Mouse (Mus musculus) adrenal gland, postnatal 36 days (tissue): ENCODE results near the gene Klk14. TPM values are rescaled to one million over a fixed set of nuclear protein-coding genes. Genes with fewer than 3 reads are reported as not detected.

ENCODE experiments used
- DNase-seq, 2 experiments: peaks; one replicate each; pipeline ENCODE4 v3.0.0; 2021; ENCODE audit warnings: mixed read lengths in 1 of 2
- total RNA-seq, 2 experiments: library from RNA; stranded (reverse); gene quantifications; 2 replicates each; pipeline ENCODE4 v1.2.3; 2021

The Klk14 gene
- total RNA-seq, 2 experiments from 2014 or later = not detected

DNA sequence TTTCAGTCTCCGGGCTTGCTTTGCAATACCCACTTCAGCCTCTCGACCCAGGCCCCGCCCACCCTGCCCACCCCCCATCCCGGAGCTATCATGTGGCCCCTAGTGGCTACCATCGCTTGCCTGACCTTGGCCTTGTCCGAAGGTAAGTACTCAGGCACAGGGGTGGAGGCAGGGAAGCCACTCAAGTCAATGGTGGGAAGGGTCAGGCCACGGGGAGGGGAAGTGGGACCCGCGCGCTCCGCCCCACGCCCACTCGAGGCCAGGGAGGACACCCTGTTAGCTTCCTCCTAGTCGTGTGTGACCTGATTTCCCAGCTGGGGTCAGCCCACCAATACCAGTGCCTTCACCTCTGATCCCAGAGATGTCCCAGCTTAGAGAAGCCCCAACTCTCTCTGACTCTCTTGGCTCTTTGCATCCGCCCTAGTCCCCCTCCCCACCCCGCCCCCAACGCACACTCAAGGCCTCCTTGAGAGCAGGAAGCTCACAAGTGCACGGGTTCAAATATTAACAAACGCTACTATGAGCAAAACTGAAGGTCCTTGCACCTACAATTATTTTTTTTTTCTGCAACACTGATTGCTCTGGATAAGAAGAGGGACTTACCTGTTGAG is 23.6 kb downstream of the Klk14 start:
- no peak for DNase-seq

Other genes with a start within 250 kb of the Klk14 start
- not detected for gene Cldnd2, start 249.6 kb upstream of the Klk14 start, total RNA-seq
- gene Etfb, start 246.3 kb upstream of the Klk14 start, total RNA-seq = 100 to 1,000 TPM; 504 to 548 TPM
- gene Gm45233, start 246.3 kb upstream of the Klk14 start, total RNA-seq = 1 to 10 TPM in 1 of 2 experiments, not detected in 1; 1.2 TPM
- gene Vsig10l, start 227.3 kb upstream of the Klk14 start, total RNA-seq = 1 to 10 TPM; 1.5 to 1.7 TPM
- 1 to 10 TPM; 1.3 to 1.5 TPM for gene Iglon5, start 200.3 kb upstream of the Klk14 start, total RNA-seq
- not detected for gene 4931406B18Rik, start 184.5 kb upstream of the Klk14 start, total RNA-seq
- 1 to 10 TPM; 2.2 to 3.7 TPM for gene Cd33, start 146.0 kb upstream of the Klk14 start, total RNA-seq
- gene Zfp658, start 128.2 kb upstream of the Klk14 start, total RNA-seq = 1 to 10 TPM; 2.5 to 2.6 TPM
- 10 to 100 TPM; 16.4 to 19.9 TPM for gene Zfp719, start 110.8 kb upstream of the Klk14 start, total RNA-seq
- gene Zfp819, start 83.2 kb upstream of the Klk14 start, total RNA-seq = under 1 TPM in 1 of 2 experiments, not detected in 1; 0.26 TPM
- not detected for gene Ceacam18, start 55.7 kb upstream of the Klk14 start, total RNA-seq
- gene Siglece, start 30.3 kb upstream of the Klk14 start, total RNA-seq = 1 to 10 TPM; 2.4 to 3.6 TPM
- gene Ctu1, start 18.4 kb upstream of the Klk14 start, total RNA-seq = 10 to 100 TPM; 11.2 to 14.6 TPM
- not detected for gene Klk13, start 22.1 kb downstream of the Klk14 start, total RNA-seq
- gene Klk12, start 78.5 kb downstream of the Klk14 start, total RNA-seq = not detected
- gene Klk11, start 84.2 kb downstream of the Klk14 start, total RNA-seq = not detected
- under 1 TPM; 0.23 to 0.33 TPM for gene Klk10, start 90.6 kb downstream of the Klk14 start, total RNA-seq
- gene Klk9, start 101.5 kb downstream of the Klk14 start, total RNA-seq = not detected
- gene Klk8, start 107.2 kb downstream of the Klk14 start, total RNA-seq = 1 to 10 TPM; 1.1 to 2.3 TPM
- gene Klk7, start 120.9 kb downstream of the Klk14 start, total RNA-seq = not detected
- gene Klk6, start 134.1 kb downstream of the Klk14 start, total RNA-seq = not detected
- gene Klk5, start 151.6 kb downstream of the Klk14 start, total RNA-seq = not detected
- gene Klk4, start 190.7 kb downstream of the Klk14 start, total RNA-seq = not detected
- not detected for gene Klk15, start 243.3 kb downstream of the Klk14 start, total RNA-seq